Mouse (Mus musculus): ENCODE measurements at regions not wholly inside any gene's neighbourhood (a gene's known extent, or its start where the extent isn't known, plus 50 kb on each side); places are given as distances from the start of the nearest gene placed in this dataset.

- WGBS = 91% methylated on average over 6 of the region's 6 CpGs
- H3K36me3 ChIP-seq (ENCODE audit: insufficient read depth, low read length) = no peaks in the 10 kb centered on the region
- no peak overlapping the region for H3K9ac ChIP-seq (replicated peaks; ENCODE audit: low read length, poor library complexity, severe bottlenecking)
- TF ChIP-seq CTCF (IDR thresholded peaks at IDR 0.05) = no peak
- no peak overlapping the region for H3K27ac ChIP-seq (ENCODE audit: low read depth, low read length)
- no peaks in the 10 kb centered on the region for H3K27me3 ChIP-seq (ENCODE audit: insufficient read depth, low read length)
- ATAC-seq (ENCODE audit: low FRiP score) (no peak), DNase-seq (ENCODE audit: low spot score) (no peak)
- no peaks in the 10 kb centered on the region for H3K9me3 ChIP-seq (ENCODE audit: low read length)
- H3K4me2 ChIP-seq (ENCODE audit: low read depth, low read length, poor library complexity, severe bottlenecking) = no peak overlapping the region
- H3K4me1 ChIP-seq (ENCODE audit: insufficient read depth, low read length) = no peaks in the 10 kb centered on the region
- H3K4me3 ChIP-seq (ENCODE audit: low read depth, low read length) = no peak overlapping the region
These were observed 137.5 kb upstream of the Arg1 start for GRCm38 (mm10) chr10:25064701-25065362.

- 60% methylated on average over 13 of the region's 13 CpGs for WGBS
- no peak overlapping the region for H3K27ac ChIP-seq (ENCODE audit: low read depth, low read length)
- H3K4me3 ChIP-seq (ENCODE audit: low read depth, low read length) = no peak overlapping the region
- DNase-seq (ENCODE audit: low spot score) = no peak
- H3K9me3 ChIP-seq (ENCODE audit: low read length) = no peaks in the 10 kb centered on the region
- H3K9ac ChIP-seq (replicated peaks; ENCODE audit: low read length, poor library complexity, severe bottlenecking) = no peak overlapping the region
- ATAC-seq (ENCODE audit: low FRiP score) = no peak
- TF ChIP-seq CTCF (IDR thresholded peaks at IDR 0.05) = no peak
- H3K36me3 ChIP-seq (ENCODE audit: insufficient read depth, low read length) = no peaks in the 10 kb centered on the region
- no peaks in the 10 kb centered on the region for H3K4me1 ChIP-seq (ENCODE audit: insufficient read depth, low read length)
- H3K27me3 ChIP-seq (ENCODE audit: insufficient read depth, low read length) = no peaks in the 10 kb centered on the region
- no peak overlapping the region for H3K4me2 ChIP-seq (ENCODE audit: low read depth, low read length, poor library complexity, severe bottlenecking)
These were observed 134.2 kb upstream of the Arg1 start for GRCm38 (mm10) chr10:25061402-25062055.

- DNase-seq (ENCODE audit: low spot score) = no peak
These were observed 131.4 kb upstream of the Arg1 start for GRCm38 (mm10) chr10:25058694-25059093.

GRCm38 (mm10) chr10:25051998-25052397 lies 124.7 kb upstream of the Arg1 start:
- no peak overlapping the region for H3K4me2 ChIP-seq (ENCODE audit: low read depth, low read length, poor library complexity, severe bottlenecking)
- no peak for TF ChIP-seq CTCF (IDR thresholded peaks at IDR 0.05)
- H3K27ac ChIP-seq (ENCODE audit: low read depth, low read length) = no peak overlapping the region
- no peaks in the 10 kb centered on the region for H3K27me3 ChIP-seq (ENCODE audit: insufficient read depth, low read length)
- H3K9ac ChIP-seq (replicated peaks; ENCODE audit: low read length, poor library complexity, severe bottlenecking) = no peak overlapping the region
- no peak overlapping the region for H3K4me3 ChIP-seq (ENCODE audit: low read depth, low read length)
- no peaks in the 10 kb centered on the region for H3K4me1 ChIP-seq (ENCODE audit: insufficient read depth, low read length)
- DNase-seq (ENCODE audit: low spot score) = no peak
- ATAC-seq (ENCODE audit: low FRiP score) = no peak
- 77% methylated on average over 3 of the region's 3 CpGs for WGBS
- no peaks in the 10 kb centered on the region for H3K36me3 ChIP-seq (ENCODE audit: insufficient read depth, low read length)
- no peaks in the 10 kb centered on the region for H3K9me3 ChIP-seq (ENCODE audit: low read length)

More at GRCm38 (mm10) chr10:25058694-25059093, 131.4 kb upstream of the Arg1 start:
- H3K36me3 ChIP-seq (ENCODE audit: insufficient read depth, low read length) = no peaks in the 10 kb centered on the region
- no peak overlapping the region for H3K4me3 ChIP-seq (ENCODE audit: low read depth, low read length)
- no peaks in the 10 kb centered on the region for H3K9me3 ChIP-seq (ENCODE audit: low read length)
- no peak for TF ChIP-seq CTCF (IDR thresholded peaks at IDR 0.05)
- 81% methylated on average over 11 of the region's 11 CpGs for WGBS
- H3K9ac ChIP-seq (replicated peaks; ENCODE audit: low read length, poor library complexity, severe bottlenecking) = no peak overlapping the region
- no peak overlapping the region for H3K4me2 ChIP-seq (ENCODE audit: low read depth, low read length, poor library complexity, severe bottlenecking)
- H3K27me3 ChIP-seq (ENCODE audit: insufficient read depth, low read length) = no peaks in the 10 kb centered on the region
- no peak for ATAC-seq (ENCODE audit: low FRiP score)
- H3K4me1 ChIP-seq (ENCODE audit: insufficient read depth, low read length) = no peaks in the 10 kb centered on the region
- H3K27ac ChIP-seq (ENCODE audit: low read depth, low read length) = no peak overlapping the region

GRCm38 (mm10) chr10:25051368-25051874 lies 124.1 kb upstream of the Arg1 start:
- Histone ChIP-seq H3K27me3 (ENCODE audit: insufficient read depth, low read length) (no peaks in the 10 kb centered on the region), H3K9ac (replicated peaks; ENCODE audit: low read length, poor library complexity, severe bottlenecking) (no peak overlapping the region), H3K27ac (ENCODE audit: low read depth, low read length) (no peak overlapping the region), H3K4me1 (ENCODE audit: insufficient read depth, low read length) (no peaks in the 10 kb centered on the region), H3K36me3 (ENCODE audit: insufficient read depth, low read length) (no peaks in the 10 kb centered on the region), H3K4me3 (ENCODE audit: low read depth, low read length) (no peak overlapping the region), H3K9me3 (ENCODE audit: low read length) (no peaks in the 10 kb centered on the region), H3K4me2 (ENCODE audit: low read depth, low read length, poor library complexity, severe bottlenecking) (no peak overlapping the region)
- 74% methylated on average over 5 of the region's 5 CpGs for WGBS
- ATAC-seq (ENCODE audit: low FRiP score) = no peak
- TF ChIP-seq CTCF (IDR thresholded peaks at IDR 0.05) = no peak
- DNase-seq (ENCODE audit: low spot score) = no peak

- no peak for TF ChIP-seq CTCF (IDR thresholded peaks at IDR 0.05)
- Histone ChIP-seq H3K4me2 (ENCODE audit: low read depth, low read length, poor library complexity, severe bottlenecking) (no peak overlapping the region), H3K27me3 (ENCODE audit: insufficient read depth, low read length) (no peaks in the 10 kb centered on the region), H3K4me3 (ENCODE audit: low read depth, low read length) (no peak overlapping the region), H3K9me3 (ENCODE audit: low read length) (no peaks in the 10 kb centered on the region), H3K9ac (replicated peaks; ENCODE audit: low read length, poor library complexity, severe bottlenecking) (no peak overlapping the region), H3K27ac (ENCODE audit: low read depth, low read length) (no peak overlapping the region), H3K4me1 (ENCODE audit: insufficient read depth, low read length) (no peaks in the 10 kb centered on the region), H3K36me3 (ENCODE audit: insufficient read depth, low read length) (no peaks in the 10 kb centered on the region)
- ATAC-seq (ENCODE audit: low FRiP score) = no peak
- 91% methylated on average over 4 of the region's 4 CpGs for WGBS
- no peak for DNase-seq (ENCODE audit: low spot score)
These were observed 113.9 kb upstream of the Arg1 start for GRCm38 (mm10) chr10:25041221-25041620.

Measured in midbrain, postnatal 0 days (tissue).